Mouse (Mus musculus) MEL (cell line): ENCODE measurements at regions not wholly inside any gene's neighbourhood (a gene's known extent, or its start where the extent isn't known, plus 50 kb on each side); places are given as distances from the start of the nearest gene placed in this dataset.

Experiments used
- CHD1 ChIP-seq: IDR thresholded peaks from 2 replicates; pipeline ENCODE4 v1.6.1; 2012; ENCODE audit warnings: low read depth, mild to moderate bottlenecking, inconsistent platforms, low read length, improper control_type of control experiment
- CHD2 ChIP-seq: IDR thresholded peaks from 2 replicates; pipeline ENCODE4 v1.6.1; 2011; ENCODE audit warnings: low read length, improper control_type of control experiment
- CTCF ChIP-seq, 3 experiments: IDR thresholded peaks in 2 of 3; conservative IDR thresholded peaks in 1 of 3; 2 replicates each; pipeline ENCODE4 v1.5.1; 2011 to 2012; ENCODE audit warnings: low read length in 3 of 3, low read depth in 2 of 3, mild to moderate bottlenecking in 2 of 3, improper control_type of control experiment in 1 of 3, inconsistent platforms in 1 of 3, mixed read lengths in 1 of 3, moderate library complexity in 1 of 3; ENCODE audit not compliant: control insufficient read depth in 1 of 3, insufficient read depth in 1 of 3, poor library complexity in 1 of 3, severe bottlenecking in 1 of 3
- EP300 ChIP-seq, 2 experiments: IDR thresholded peaks; 2 replicates each; pipeline ENCODE4 v1.6.1; 2011; ENCODE audit warnings: improper control_type of control experiment in 2 of 2, low read length in 2 of 2, low read depth in 1 of 2, mild to moderate bottlenecking in 1 of 2
- ETS1 ChIP-seq: IDR thresholded peaks from 2 replicates; pipeline ENCODE4 v1.6.1; 2012; ENCODE audit warnings: low read depth, mild to moderate bottlenecking, inconsistent platforms, low read length, improper control_type of control experiment, moderate library complexity
- GATA1 ChIP-seq: IDR thresholded peaks from 2 replicates; pipeline ENCODE4 v1.6.1; 2011; ENCODE audit warnings: low read depth, low read length, improper control_type of control experiment
- KAT2A ChIP-seq: conservative IDR thresholded peaks from 2 replicates; pipeline ENCODE4 v1.6.1; 2012; ENCODE audit warnings: low read depth, low read length, improper control_type of control experiment, inconsistent platforms
- MAFK ChIP-seq: IDR thresholded peaks from 2 replicates; pipeline ENCODE4 v1.6.1; 2011; ENCODE audit warnings: low read depth, mild to moderate bottlenecking, low read length, improper control_type of control experiment, borderline replicate concordance
- POLR2A ChIP-seq, 2 experiments: IDR thresholded peaks; 2 replicates each; pipeline ENCODE4 v1.6.1; 2011 to 2012; ENCODE audit warnings: low read length in 2 of 2, mild to moderate bottlenecking in 2 of 2, control low read depth in 1 of 2, improper control_type of control experiment in 1 of 2, low read depth in 1 of 2, moderate library complexity in 1 of 2; ENCODE audit not compliant: control insufficient read depth in 1 of 2, insufficient read depth in 1 of 2, poor library complexity in 1 of 2
- RCOR1 ChIP-seq: IDR thresholded peaks from 2 replicates; pipeline ENCODE4 v1.6.1; 2012; ENCODE audit warnings: low read depth, mild to moderate bottlenecking, inconsistent platforms, low read length, improper control_type of control experiment
- SIN3A ChIP-seq: IDR thresholded peaks from 2 replicates; pipeline ENCODE4 v1.6.1; 2012; ENCODE audit warnings: low read length, improper control_type of control experiment, inconsistent platforms
- TBP ChIP-seq: IDR thresholded peaks from 2 replicates; pipeline ENCODE4 v1.8.0; 2011; ENCODE audit warnings: low read depth, low read length, improper control_type of control experiment
- UBTF ChIP-seq: IDR thresholded peaks from 2 replicates; pipeline ENCODE4 v1.6.1; 2012; ENCODE audit warnings: low read depth, mild to moderate bottlenecking, inconsistent platforms, low read length, improper control_type of control experiment, moderate library complexity, borderline replicate concordance; ENCODE audit not compliant: insufficient read depth
- ZMIZ1 ChIP-seq: IDR thresholded peaks from 2 replicates; pipeline ENCODE4 v1.6.1; 2012; ENCODE audit warnings: low read depth, mild to moderate bottlenecking, inconsistent platforms, low read length, improper control_type of control experiment, moderate library complexity

GRCm38 (mm10) chr12:24777761-24778160, 52.9 kb upstream of the Mboat2 start:
- TF ChIP-seq ZMIZ1 (no peak), MAFK (no peak), CTCF (IDR thresholded peaks at IDR 0.05 in 2 of 3, conservative IDR thresholded peaks at IDR 0.05 in 1 of 3; ENCODE audit: control insufficient read depth in 1 of 3, insufficient read depth in 1 of 3, low read depth in 2 of 3, low read length in 3 of 3, poor library complexity in 1 of 3, severe bottlenecking in 1 of 3) (no peak), KAT2A (no peak), EP300 (IDR thresholded peaks at IDR 0.05; ENCODE audit: low read depth in 1 of 2, low read length in 2 of 2) (no peak), CHD1 (no peak), POLR2A (IDR thresholded peaks at IDR 0.05; ENCODE audit: control insufficient read depth in 1 of 2, insufficient read depth in 1 of 2, low read depth in 1 of 2, low read length in 2 of 2, poor library complexity in 1 of 2) (no peak), CHD2 (no peak), GATA1 (no peak), SIN3A (no peak), RCOR1 (no peak), ETS1 (no peak), UBTF (no peak), TBP (no peak)
